Mouse (Mus musculus) thymus, adult 2 months (tissue): ENCODE measurements around the gene Psmg3. TPM values are rescaled to one million over a fixed set of nuclear protein-coding genes. Genes with fewer than 3 reads are reported as not detected.

Experiments
- DNase-seq: peaks from one replicate; pipeline ENCODE4 v3.0.0; 2021
- H3K27ac ChIP-seq: fragments of 200-500 bp; 2 replicates; pipeline ENCODE4 v1.5.1; 2012; ENCODE audit warnings: low read length, control low read depth; ENCODE audit not compliant: control insufficient read depth, insufficient read depth
- H3K27me3 ChIP-seq: fragments of 200-500 bp; 2 replicates; pipeline ENCODE4 v1.6.1; 2012; ENCODE audit warnings: mild to moderate bottlenecking, low read length, moderate library complexity, mixed read lengths; ENCODE audit not compliant: control insufficient read depth, insufficient read depth
- H3K36me3 ChIP-seq: fragments of 200-500 bp; 2 replicates; pipeline ENCODE4 v1.6.1; 2012; ENCODE audit warnings: mild to moderate bottlenecking, low read length, moderate library complexity; ENCODE audit not compliant: control insufficient read depth, insufficient read depth
- H3K4me1 ChIP-seq: fragments of 200-500 bp; replicated peaks from 2 replicates; pipeline ENCODE4 v1.6.1; 2012; ENCODE audit warnings: low read length; ENCODE audit not compliant: control insufficient read depth, insufficient read depth
- H3K4me3 ChIP-seq: fragments of 200-500 bp; 2 replicates; pipeline ENCODE4 v1.5.1; 2012; ENCODE audit warnings: mild to moderate bottlenecking, low read length, control low read depth, moderate library complexity; ENCODE audit not compliant: control insufficient read depth, insufficient read depth
- CTCF ChIP-seq: fragments of 200-500 bp; IDR thresholded peaks from 2 replicates; pipeline ENCODE4 v1.5.1; 2012; ENCODE audit warnings: mild to moderate bottlenecking, control low read depth, low read length, moderate library complexity, borderline replicate concordance; ENCODE audit not compliant: control insufficient read depth, poor library complexity, insufficient read depth; ENCODE audit errors: extremely low read depth
- POLR2A ChIP-seq: fragments of 200-500 bp; IDR thresholded peaks from 2 replicates; pipeline ENCODE4 v1.6.1; 2012; ENCODE audit warnings: mild to moderate bottlenecking, low read length, control low read depth, moderate library complexity; ENCODE audit not compliant: control insufficient read depth, poor library complexity, insufficient read depth; ENCODE audit errors: extremely low read depth
- WGBS: fragments of 180-500 bp; shearing (Covaris S2); methylation state at CpG from one replicate; pipeline ENCODE4 v1.1.7; 2018; 5-methylcytosine and 5-hydroxymethylcytosine counted together
- polyA plus RNA-seq: library from polyadenylated mRNA; depleted of rRNA; stranded (reverse); fragments of >200 nt; gene quantifications from 2 replicates; pipeline ENCODE4 v1.2.3, GENCODE M21; 2012; rRNA removed

Psmg3 gene
- polyA plus RNA-seq, 1 experiment = 51.6 TPM

GRCm38 (mm10) chr5:139791227-139792158, 35.2 kb downstream of the Psmg3 start, which contains the start of gene Mafk:
Gene Mafk, plus strand, starts transcription at chr5:139791513.
- TF ChIP-seq CTCF (peak; percentile 28; the same call in 1 of the 2 replicates), POLR2A (peak; percentile 99)
- H3K36me3 ChIP-seq = no peaks in the 10 kb centered on the region
- peak within 1 kb of the TSS; percentile 49 for H3K27ac ChIP-seq
- peak within 1 kb of the TSS; percentile 85 for H3K4me3 ChIP-seq
- H3K4me1 ChIP-seq = peaks cover 41% of the 10 kb centered on the region
- WGBS = under 1% methylated on average over 92 of the region's 92 CpGs
- DNase-seq = peak; percentile 98
- H3K27me3 ChIP-seq = no peaks in the 10 kb centered on the region

- H3K36me3 ChIP-seq = no peaks in the 10 kb centered on the region
- TF ChIP-seq POLR2A (no peak), CTCF (no peak)
- WGBS = 38% methylated on average over 4 of the region's 4 CpGs
- H3K4me3 ChIP-seq = no peak overlapping the region
- no peaks in the 10 kb centered on the region for H3K27me3 ChIP-seq
- H3K27ac ChIP-seq = no peak overlapping the region
- DNase-seq = no peak
- H3K4me1 ChIP-seq = peaks cover 23% of the 10 kb centered on the region
Measured at GRCm38 (mm10) chr5:139789466-139789865, 37.2 kb downstream of the Psmg3 start.

DNA sequence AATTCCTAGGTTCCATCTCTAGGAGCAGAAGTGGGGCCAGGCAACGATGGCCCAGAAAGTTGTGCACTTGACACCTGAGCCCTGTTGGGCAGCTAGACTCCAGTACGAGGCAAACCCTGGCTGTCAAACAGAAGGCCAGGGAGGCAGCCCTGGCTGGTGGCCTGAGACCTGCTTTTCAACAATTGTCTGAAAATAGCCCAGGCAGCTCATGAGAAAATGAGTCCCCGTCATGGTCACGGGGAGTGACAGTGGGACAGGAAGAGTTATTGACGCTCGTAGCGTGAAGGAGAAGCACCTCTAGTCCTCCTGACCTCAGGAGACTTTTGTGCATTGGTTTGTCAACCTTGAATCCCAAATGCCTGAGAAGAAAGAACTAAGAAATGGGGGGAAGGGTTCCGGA, 45.3 kb downstream of the Psmg3 start:
- Histone ChIP-seq H3K27ac (no peak overlapping the region), H3K4me3 (no peak overlapping the region), H3K27me3 (no peaks in the 10 kb centered on the region), H3K36me3 (no peaks in the 10 kb centered on the region), H3K4me1 (peaks cover 11% of the 10 kb centered on the region)
- DNase-seq = no peak
- WGBS = 90% methylated on average over 8 of the region's 8 CpGs
- TF ChIP-seq CTCF (no peak), POLR2A (no peak)

- H3K27me3 ChIP-seq = no peaks in the 10 kb centered on the region
- H3K36me3 ChIP-seq = peaks cover 5% of the 10 kb centered on the region
- DNase-seq = peak; percentile 67
- 6% methylated on average over 5 of the region's 5 CpGs for WGBS
- TF ChIP-seq CTCF = 0 out of 2 replicates have a peak, but pooled peaks have one; percentile 35
- no peak for TF ChIP-seq POLR2A
- H3K4me3 ChIP-seq = no peak overlapping the region
- peaks cover 28% of the 10 kb centered on the region for H3K4me1 ChIP-seq
- peak overlapping the region; percentile 92 for H3K27ac ChIP-seq
Measured at GRCm38 (mm10) chr5:139776966-139777365, 49.7 kb downstream of the Psmg3 start.

DNA sequence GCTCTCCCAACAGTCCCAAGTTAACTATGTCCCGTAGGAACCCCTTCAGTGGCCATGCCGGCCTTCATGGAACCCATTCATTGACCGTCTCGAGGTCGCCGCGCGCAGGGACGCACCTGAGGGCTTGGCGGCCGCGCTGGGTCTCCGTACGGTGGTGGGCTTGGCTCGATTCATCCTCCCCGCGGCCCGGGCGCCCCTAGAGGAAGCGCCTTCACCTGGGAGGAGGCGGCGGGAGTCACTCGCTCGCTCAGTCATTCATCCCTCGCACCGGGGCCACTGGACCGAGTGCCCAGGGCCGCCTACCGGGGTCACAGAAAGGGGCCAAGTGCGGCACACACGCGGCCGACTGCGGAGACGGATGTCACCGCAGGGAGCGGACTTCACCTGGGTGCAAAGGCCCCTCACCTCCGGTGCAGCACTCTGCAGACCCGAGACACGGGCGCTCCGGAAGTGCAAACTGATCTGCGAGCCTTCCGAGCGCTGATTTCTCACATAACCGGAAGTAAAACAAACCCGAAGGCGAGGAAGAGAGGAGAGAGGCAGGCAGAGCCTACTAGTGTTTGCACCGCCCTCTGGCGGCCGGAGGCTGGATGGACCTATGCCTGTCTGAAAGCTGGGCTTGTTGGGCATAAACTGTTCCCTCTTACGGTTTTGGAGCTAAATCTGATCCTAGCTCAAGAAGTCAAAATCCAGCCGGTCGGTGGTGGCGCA, 51.3 kb downstream of the Psmg3 start, which contains the start of gene Ints1:
Gene Ints1 (minus strand): TSS at position 459 of the 711 bp plus-strand sequence.
- peak; percentile 43 for TF ChIP-seq POLR2A
- TF ChIP-seq CTCF = peak; percentile 93
- under 1% methylated on average over 55 of the region's 55 CpGs for WGBS
- H3K27ac ChIP-seq = peak within 1 kb of the TSS; percentile 92
- peak; percentile 97 for DNase-seq
- H3K36me3 ChIP-seq = peaks cover 21% of the 10 kb centered on the region
- no peaks in the 10 kb centered on the region for H3K27me3 ChIP-seq
- peak within 1 kb of the TSS; percentile 91 for H3K4me3 ChIP-seq
- H3K4me1 ChIP-seq = peaks cover 28% of the 10 kb centered on the region

Other genes with a start within 250 kb of the Psmg3 start
- gene Micall2, start 90.5 kb downstream of the Psmg3 start, polyA plus RNA-seq = 6.3 and 6.7 TPM in 2 replicates
- gene Ints1, start 51.2 kb downstream of the Psmg3 start, polyA plus RNA-seq = 214 and 251 TPM in 2 replicates
- 43.9 and 44.2 TPM in 2 replicates for gene Mafk, start 35.4 kb downstream of the Psmg3 start, polyA plus RNA-seq
- 6.1 and 7.6 TPM in 2 replicates for gene Tmem184a, start 7.0 kb downstream of the Psmg3 start, polyA plus RNA-seq
- gene Gm26938, start 478 bp downstream of the Psmg3 start, polyA plus RNA-seq = not detected in 2 replicates
- 0.77 and 0.96 TPM in 2 replicates for gene Elfn1, start 81.1 kb upstream of the Psmg3 start, polyA plus RNA-seq